24 mouse cellular contexts compared by ENCODE assay signal in the genomic region with DNA sequence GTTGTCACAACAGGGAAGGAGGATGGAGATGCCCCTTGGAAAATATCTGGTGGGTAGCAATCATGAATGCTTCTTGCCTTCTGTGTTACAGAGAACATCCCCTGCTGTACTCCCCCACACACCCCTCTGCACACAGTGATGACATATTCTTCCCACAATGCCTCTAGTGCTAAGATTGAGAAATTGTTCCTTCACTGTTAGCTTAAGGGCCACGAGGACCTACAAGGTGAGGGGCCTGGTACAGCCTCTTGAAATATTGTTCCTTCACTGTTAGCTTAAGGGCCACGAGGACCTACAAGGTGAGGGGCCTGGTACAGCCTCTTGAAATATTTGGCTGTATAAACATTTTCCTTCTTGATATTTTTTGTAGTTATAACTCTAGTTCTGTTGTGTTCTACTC. TPM values are rescaled to one million over a fixed set of nuclear protein-coding genes. Genes with fewer than 3 reads are reported as not detected.
DNase-seq lines count a peak whose midpoint lies in the region; ATAC-seq and TF ChIP-seq lines count a peak whose summit lies in the region.
"Had no signal": no experiment of that assay in that cellular context is flagged by ENCODE, and none has a peak within 500 bp of the region (broad histone marks: within the 10 kb centered on the region; RNA-seq: fewer than 3 reads in every experiment).

No protein-coding gene starts in this region.

- H3K36me3 ChIP-seq in lung, postnatal 0 days (ENCODE audit: insufficient read depth, low read length), result peaks cover 23% of the 10 kb centered on the region; the same call in 1 of the 2 replicates
- H3K36me3 ChIP-seq in midbrain, embryonic 11.5 days (ENCODE audit: control insufficient read depth, insufficient read depth, low read length), result peaks cover 9% of the 10 kb centered on the region; the same call in 1 of the 2 replicates
- H3K36me3 ChIP-seq in midbrain, embryonic 15.5 days (replicated peaks), result peaks cover 28% of the 10 kb centered on the region

- no peaks in the 10 kb centered on the region for H3K9me3 ChIP-seq in lung, postnatal 0 days (ENCODE audit: low read length)
- no peaks in the 10 kb centered on the region for H3K9me3 ChIP-seq in midbrain, embryonic 11.5 days (ENCODE audit: control insufficient read depth, low read length)
- H3K9me3 ChIP-seq in midbrain, embryonic 15.5 days, result no peaks in the 10 kb centered on the region
- H3K9me3 ChIP-seq: embryonic facial prominence, embryonic 10.5 days; embryonic facial prominence, embryonic 12.5 days; forebrain, embryonic 13.5 days; forebrain, embryonic 15.5 days; G1E had no signal

- no peak overlapping the region for H3K9ac ChIP-seq in lung, postnatal 0 days (replicated peaks; ENCODE audit: low read depth)
- no peak overlapping the region for H3K9ac ChIP-seq in midbrain, embryonic 11.5 days (ENCODE audit: low read length)
- H3K9ac ChIP-seq in midbrain, embryonic 15.5 days, result no peak overlapping the region
- H3K9ac ChIP-seq: embryonic facial prominence, embryonic 12.5 days; forebrain, embryonic 13.5 days; forebrain, embryonic 15.5 days had no signal

- H3K27ac ChIP-seq in lung, postnatal 0 days (ENCODE audit: low read length), result no peak overlapping the region
- H3K27ac ChIP-seq in midbrain, embryonic 11.5 days (ENCODE audit: low read depth, low read length), result no peak overlapping the region
- no peak overlapping the region for H3K27ac ChIP-seq in midbrain, embryonic 15.5 days
- H3K27ac ChIP-seq: embryonic facial prominence, embryonic 10.5 days; embryonic facial prominence, embryonic 12.5 days; forebrain, embryonic 13.5 days; forebrain, embryonic 15.5 days had no signal

- no peak overlapping the region for H3K4me3 ChIP-seq in lung, postnatal 0 days (ENCODE audit: low read depth, low read length)
- H3K4me3 ChIP-seq in lung, adult 2 months (replicated peaks; ENCODE audit: extremely low read depth, low read depth, low read length), result no peak overlapping the region
- H3K4me3 ChIP-seq in midbrain, embryonic 11.5 days (ENCODE audit: low read depth, low read length), result no peak overlapping the region
- H3K4me3 ChIP-seq in midbrain, embryonic 15.5 days, result no peak overlapping the region
- H3K4me3 ChIP-seq: embryonic facial prominence, embryonic 10.5 days; embryonic facial prominence, embryonic 12.5 days; forebrain, embryonic 13.5 days; forebrain, embryonic 15.5 days had no signal

- WGBS in lung, postnatal 0 days, result 52% methylated on average over 2 of the region's 2 CpGs
- WGBS in lung, adult 2 months, result 74% methylated on average over 2 of the region's 2 CpGs
- WGBS in midbrain, embryonic 11.5 days, result 85% methylated on average over 2 of the region's 2 CpGs
- WGBS in midbrain, embryonic 15.5 days, result 95% methylated on average over 2 of the region's 2 CpGs

- ATAC-seq in lung, postnatal 0 days, result peak; percentile 69
- ATAC-seq in midbrain, embryonic 11.5 days (ENCODE audit: low FRiP score), result no peak
- no peak for ATAC-seq in midbrain, embryonic 15.5 days (replicated peaks)
- ATAC-seq: activated CD4-positive, CD25-positive, alpha-beta regulatory T cell, adult 4 months; CD4-positive, CD25-positive, alpha-beta regulatory T cell, adult 4 months; forebrain, embryonic 13.5 days; forebrain, embryonic 15.5 days; Patski had no signal

- peaks cover 11% of the 10 kb centered on the region; the same call in 1 of the 2 replicates for H3K4me1 ChIP-seq in lung, postnatal 0 days (ENCODE audit: insufficient read depth, low read depth, low read length)
- 0 out of 2 replicates have a peak, but pooled peaks cover 3% of the 10 kb centered on the region for H3K4me1 ChIP-seq in lung, adult 2 months (ENCODE audit: control insufficient read depth, insufficient read depth, low read length)
- no peaks in the 10 kb centered on the region for H3K4me1 ChIP-seq in midbrain, embryonic 11.5 days (ENCODE audit: control insufficient read depth, insufficient read depth, low read length)
- no peaks in the 10 kb centered on the region for H3K4me1 ChIP-seq in midbrain, embryonic 15.5 days
- H3K4me1 ChIP-seq: embryonic facial prominence, embryonic 10.5 days; embryonic facial prominence, embryonic 12.5 days; forebrain, embryonic 13.5 days; forebrain, embryonic 15.5 days had no signal

- peak; percentile 27 to 62 for DNase-seq in lung, adult 18-20 months
- no peak for DNase-seq in lung, postnatal 10 days
- DNase-seq in lung, postnatal 0 days (ENCODE audit: low spot score), result peak; percentile 76
- DNase-seq in lung, adult 2 months, result no peak
- DNase-seq in midbrain, embryonic 11.5 days (ENCODE audit: low spot score, missing footprints), result peak; percentile 8
- DNase-seq: adrenal gland, adult 8-10 months; adrenal gland, postnatal 14 days; adrenal gland, postnatal 36 days; B cell, adult 2 months; cerebellum, adult 11-12 months; cerebellum, adult 2 months; cerebellum, adult 9-10 months; cerebellum, postnatal 10 days; cerebellum, postnatal 25 days had no signal

- TF ChIP-seq EP300 in lung, postnatal 0 days (IDR thresholded peaks at IDR 0.05), result peak; percentile 59

- TF ChIP-seq POLR2A in lung, adult 2 months (IDR thresholded peaks at IDR 0.05; ENCODE audit: borderline replicate concordance, extremely low read depth, low read depth, low read length), result no peak

- no peak overlapping the region for H3K4me2 ChIP-seq in lung, postnatal 0 days (replicated peaks; ENCODE audit: low read depth, low read length)
- no peak overlapping the region for H3K4me2 ChIP-seq in midbrain, embryonic 11.5 days
- H3K4me2 ChIP-seq in midbrain, embryonic 15.5 days, result no peak overlapping the region
- H3K4me2 ChIP-seq: embryonic facial prominence, embryonic 12.5 days; forebrain, embryonic 13.5 days; forebrain, embryonic 15.5 days had no signal

- no peak for TF ChIP-seq CTCF in lung, postnatal 0 days (IDR thresholded peaks at IDR 0.05)
- TF ChIP-seq CTCF in lung, adult 2 months (IDR thresholded peaks at IDR 0.05; ENCODE audit: insufficient read depth, low read length), result no peak

- no peaks in the 10 kb centered on the region for H3K27me3 ChIP-seq in lung, postnatal 0 days (replicated peaks; ENCODE audit: insufficient read depth, low read length)
- H3K27me3 ChIP-seq in midbrain, embryonic 11.5 days (ENCODE audit: control insufficient read depth, insufficient read depth, low read length), result no peaks in the 10 kb centered on the region
- H3K27me3 ChIP-seq in midbrain, embryonic 15.5 days (replicated peaks), result no peaks in the 10 kb centered on the region
- H3K27me3 ChIP-seq: CH12.LX; embryonic facial prominence, embryonic 12.5 days; forebrain, embryonic 13.5 days; forebrain, embryonic 15.5 days; Patski had no signal

RNA-seq across cellular contexts. Expression of a gene that starts 14.9 kb away (rescaled TPM):
- 12.6 and 13.5 TPM in 2 replicates for polyA plus RNA-seq in lung, postnatal 0 days (2015; fragmentation: Nextera tagmentation; extraction: Ambion mirVana)
- polyA plus RNA-seq in lung, adult 2 months (2012; rRNA removed), result 11.7 and 14.4 TPM in 2 replicates
- 25.8 and 27.5 TPM in 2 replicates for polyA plus RNA-seq in midbrain, embryonic 11.5 days (2014; fragmentation: Nextera tagmentation; extraction: Ambion mirVana)
- polyA plus RNA-seq in midbrain, embryonic 15.5 days (2015; fragmentation: Nextera tagmentation; extraction: Ambion mirVana), result 21.3 and 23.6 TPM in 2 replicates

Comparison
In these comparisons a context has a peak if more than half of its experiments do, and no peak if none do; other contexts are left out.
1. DNase-seq: peak in lung, adult 18-20 months (2 of 2), lung, postnatal 0 days (single experiment) and midbrain, embryonic 11.5 days (single experiment); none in lung, postnatal 10 days (single experiment) and lung, adult 2 months (single experiment).